Mouse (Mus musculus) gastrocnemius, postnatal 36 days (tissue): ENCODE results near the gene Nr5a2. TPM values are rescaled to one million over a fixed set of nuclear protein-coding genes. Genes with fewer than 3 reads are reported as not detected.

ENCODE experiments used
- DNase-seq, 2 experiments: peaks; one replicate each; pipeline ENCODE4 v3.0.0; 2022
- intact Hi-C: fragments of 180-260 bp; cut with DNase I; formaldehyde crosslinking; loops from one replicate; pipeline ENCODE4 v1.15.1; 2025
- total RNA-seq, 2 experiments: library from RNA; stranded (reverse); gene quantifications; 2 replicates each; pipeline ENCODE4 v1.2.3; 2021

Nr5a2 gene
- total RNA-seq, 2 experiments from 2014 or later: 0.18 to 0.37 TPM

GRCm38 (mm10) chr1:136951155-136951650 lies 9.0 kb downstream of the Nr5a2 start:
- no peak for DNase-seq
- intact Hi-C loops: no loop called here

GRCm38 (mm10) chr1:136949323-136949741 lies 10.9 kb downstream of the Nr5a2 start:
- no peak for DNase-seq
- intact Hi-C loops: no loop called here

DNA sequence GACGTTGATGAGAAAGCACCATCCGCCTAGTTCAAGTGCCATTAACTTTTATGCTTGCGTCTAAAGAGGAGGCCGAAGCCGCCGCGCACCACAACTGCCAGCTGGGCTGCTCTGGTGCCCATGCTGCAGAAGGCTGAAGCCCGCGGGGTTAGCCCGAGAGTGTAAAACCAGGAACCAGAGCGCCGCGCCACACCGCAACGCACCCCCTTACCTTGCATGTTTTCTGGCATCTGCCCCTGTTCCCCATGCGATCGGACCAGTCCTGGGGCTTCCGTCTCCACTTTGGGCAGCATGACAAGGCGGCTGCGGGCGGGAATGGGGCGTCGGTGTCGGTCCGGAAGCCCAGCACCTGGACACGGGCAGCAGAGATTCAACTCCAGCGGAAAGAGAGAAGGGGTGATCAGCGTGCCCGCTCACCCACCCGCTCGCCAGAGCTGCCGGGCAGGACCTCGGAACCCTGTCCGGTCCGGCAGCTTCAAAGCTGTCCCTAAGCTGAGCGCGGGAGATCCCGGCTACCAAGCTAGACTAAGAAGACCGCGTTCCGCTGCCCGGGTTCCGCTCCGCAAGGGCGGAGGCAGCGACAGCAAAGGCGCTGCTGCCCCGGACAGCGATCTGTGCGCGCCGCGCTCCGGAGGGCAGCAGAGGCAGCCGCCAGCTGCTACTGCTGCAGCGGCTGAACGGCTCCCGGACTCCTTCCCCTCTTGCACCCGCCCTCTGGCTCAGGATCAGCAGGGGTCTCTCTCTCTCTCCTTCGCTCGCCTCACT lies 11.6 kb downstream of the Nr5a2 start:
- DNase-seq: no peak
- intact Hi-C loops: no loop called here

- intact Hi-C loops: no loop called here
- DNase-seq: no peak
Measured at GRCm38 (mm10) chr1:136948127-136948422, 12.2 kb downstream of the Nr5a2 start.

GRCm38 (mm10) chr1:136947394-136948126 lies 12.7 kb downstream of the Nr5a2 start:
- DNase-seq: no peak
- intact Hi-C loops: no loop called here

DNA sequence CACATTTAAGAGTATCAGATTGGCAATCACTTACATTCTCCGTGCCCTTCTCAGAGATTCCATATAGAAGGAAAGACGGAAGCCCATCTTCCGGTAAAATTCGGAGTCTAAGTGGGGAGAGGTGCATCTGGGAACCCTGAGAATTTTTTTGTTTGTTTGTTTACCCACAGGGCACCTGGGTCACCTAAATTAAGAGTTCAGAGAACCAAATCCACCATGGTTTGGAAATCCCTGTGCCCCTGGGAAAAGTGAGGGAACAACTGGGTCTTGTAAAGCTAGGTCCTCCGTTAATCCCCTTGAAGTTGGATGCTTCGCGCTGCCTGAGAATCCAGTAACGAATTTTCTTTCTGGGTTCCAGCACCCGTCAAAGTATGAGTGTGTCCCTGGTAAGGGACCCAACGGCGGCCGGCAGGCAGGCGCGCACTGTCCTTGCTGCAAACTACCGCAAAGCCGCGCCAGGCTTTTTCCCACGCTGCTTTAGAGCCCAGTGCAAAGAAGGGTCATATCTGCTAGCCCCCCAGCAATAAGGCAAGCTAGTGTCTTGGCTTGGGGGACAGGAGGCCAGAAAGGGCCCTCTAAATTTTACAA lies 13.3 kb downstream of the Nr5a2 start:
- no peak for DNase-seq
- intact Hi-C loops: no loop called here

DNA sequence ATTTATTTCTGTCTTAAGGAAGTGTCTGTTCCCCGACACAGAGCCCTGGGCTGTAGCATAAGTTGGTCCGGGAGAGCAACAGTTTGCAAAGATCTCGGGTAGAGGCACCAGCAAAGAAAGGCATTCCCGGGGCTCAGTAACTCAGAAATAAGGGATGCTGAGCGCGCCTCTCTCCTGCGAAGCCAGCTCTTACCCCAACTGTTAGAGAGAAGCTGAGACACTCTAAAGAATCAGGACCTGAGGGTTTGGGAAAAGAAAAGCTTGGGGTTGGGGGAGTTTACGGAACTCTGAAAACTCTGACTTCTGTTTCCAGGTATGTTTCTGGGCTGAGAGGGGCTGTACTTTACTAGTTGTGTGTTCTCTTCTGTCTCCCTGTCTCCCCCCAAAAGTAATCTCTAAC lies 13.8 kb downstream of the Nr5a2 start:
- intact Hi-C loops: no loop called here
- no peak for DNase-seq

DNA sequence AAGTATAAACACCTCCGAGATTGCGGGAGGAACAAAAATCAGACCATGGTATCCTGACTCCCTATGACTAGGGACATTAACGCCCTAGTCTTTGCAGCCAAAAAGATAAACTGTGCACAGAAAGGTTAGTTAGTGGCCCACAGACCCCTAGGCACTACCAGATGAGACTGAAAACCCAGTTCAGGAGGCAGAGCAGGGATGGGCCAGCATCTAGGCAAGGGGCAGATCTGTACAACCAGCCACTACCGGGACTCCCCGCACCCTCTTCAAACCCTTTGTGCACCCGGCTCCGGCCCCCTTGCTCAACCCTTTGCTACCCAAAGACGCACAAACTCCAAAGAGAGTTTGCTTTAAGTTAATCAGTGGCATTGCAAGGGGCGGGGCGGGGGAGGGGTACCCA lies 14.4 kb downstream of the Nr5a2 start:
- intact Hi-C loops: no loop called here
- no peak for DNase-seq

DNA sequence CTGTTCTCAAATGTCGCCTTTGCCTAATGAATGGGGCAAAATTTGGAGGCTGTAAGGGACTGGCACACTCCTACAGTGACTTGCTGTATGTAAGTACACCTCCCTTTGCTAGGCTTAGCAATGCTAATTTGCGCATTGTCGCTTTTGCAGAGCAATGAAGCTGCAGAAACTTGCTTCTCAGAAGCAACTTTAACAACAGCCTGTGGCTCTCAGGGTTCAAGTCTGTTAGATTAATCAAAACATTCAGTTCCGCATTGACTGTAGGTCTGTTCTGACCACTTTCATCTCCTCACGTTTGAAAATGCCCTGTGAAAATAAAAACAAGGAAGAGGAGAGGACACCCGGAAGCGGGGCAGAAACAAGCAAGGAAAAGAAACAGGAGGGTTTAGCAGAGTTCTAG lies 14.8 kb downstream of the Nr5a2 start:
- DNase-seq: no peak
- intact Hi-C loops: no loop called here

- DNase-seq: no peak
- intact Hi-C loops: no loop called here
Measured at GRCm38 (mm10) chr1:136940603-136941002, 19.6 kb downstream of the Nr5a2 start.

GRCm38 (mm10) chr1:136939220-136939619 lies 21.0 kb downstream of the Nr5a2 start:
- DNase-seq: no peak
- intact Hi-C loops: no loop called here

- no peak for DNase-seq
- intact Hi-C loops: no loop called here
Measured at GRCm38 (mm10) chr1:136935960-136936324, 24.3 kb downstream of the Nr5a2 start.

- intact Hi-C loops: no loop called here
- no peak for DNase-seq
Measured at GRCm38 (mm10) chr1:136935316-136935959, 24.8 kb downstream of the Nr5a2 start.

- no peak for DNase-seq
- intact Hi-C loops: no loop called here
Measured at GRCm38 (mm10) chr1:136934051-136934450, 26.2 kb downstream of the Nr5a2 start.

GRCm38 (mm10) chr1:136931026-136931425 lies 29.2 kb downstream of the Nr5a2 start:
- intact Hi-C loops: no loop called here
- DNase-seq: no peak

DNA sequence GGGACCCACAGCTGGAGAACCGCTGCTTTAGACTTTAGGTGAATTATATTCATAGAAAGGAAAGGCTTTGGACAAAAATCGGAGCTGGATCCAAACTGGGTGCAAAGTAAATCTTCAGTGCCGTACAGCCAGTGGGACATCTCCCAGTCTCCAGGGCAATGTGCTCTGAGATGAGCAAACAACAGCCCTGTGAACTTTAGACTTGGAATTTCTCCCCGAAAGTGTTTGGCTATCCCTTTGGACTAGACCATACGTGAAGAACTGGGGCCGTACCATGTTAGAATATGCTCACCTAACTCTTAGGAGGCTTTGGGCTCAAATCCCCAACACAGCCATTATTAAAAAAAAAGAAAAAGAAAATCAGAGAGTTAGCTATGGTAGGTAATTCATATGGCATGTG lies 30.5 kb downstream of the Nr5a2 start:
- intact Hi-C loops: no loop called here
- no peak for DNase-seq

- intact Hi-C loops: no loop called here
- DNase-seq: no peak
Measured at GRCm38 (mm10) chr1:136927428-136927827, 32.8 kb downstream of the Nr5a2 start.

- intact Hi-C loops: no loop called here
- no peak for DNase-seq
Measured at GRCm38 (mm10) chr1:136926026-136926425, 34.2 kb downstream of the Nr5a2 start.

DNA sequence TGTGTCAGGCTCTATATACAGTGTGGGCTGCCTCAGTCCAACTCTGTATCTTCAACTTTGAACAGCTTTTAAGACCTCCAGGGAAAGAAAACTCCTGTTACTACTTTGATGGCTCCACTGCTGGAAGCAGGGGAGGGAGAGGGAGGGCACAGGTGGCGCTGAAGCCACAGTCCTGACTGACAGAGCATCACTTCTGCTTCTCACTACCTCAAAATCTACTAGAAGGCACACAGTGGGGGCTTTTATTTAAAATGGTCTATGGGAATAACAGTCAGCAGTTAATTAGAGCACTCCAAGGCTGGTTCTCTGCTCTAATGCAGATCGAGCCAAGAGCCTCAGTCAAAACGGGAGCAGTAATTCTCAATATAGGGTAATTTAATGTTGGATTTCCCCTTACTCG lies 40.2 kb downstream of the Nr5a2 start:
- no peak for DNase-seq
- intact Hi-C loops: no loop called here

DNA sequence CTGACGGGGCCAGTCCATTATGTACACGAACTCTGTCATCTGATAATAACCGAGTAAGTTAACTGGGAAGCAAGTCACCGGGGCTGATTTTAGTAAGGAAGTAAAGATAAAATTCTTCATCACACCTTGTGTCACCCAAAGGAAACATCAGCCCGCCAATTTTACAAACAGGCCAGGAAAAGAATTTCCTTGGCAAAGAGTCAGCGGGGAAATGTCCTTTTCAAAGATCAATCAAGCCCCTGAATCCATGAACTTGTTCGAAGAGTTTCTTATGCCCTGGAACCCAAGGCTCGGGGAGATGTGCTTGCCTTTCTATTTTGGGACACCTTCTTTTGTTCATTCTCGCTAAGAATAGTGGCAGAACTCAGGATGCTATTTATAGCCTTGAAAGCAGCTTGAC lies 41.5 kb downstream of the Nr5a2 start:
- intact Hi-C loops: no loop called here
- DNase-seq: no peak

DNA sequence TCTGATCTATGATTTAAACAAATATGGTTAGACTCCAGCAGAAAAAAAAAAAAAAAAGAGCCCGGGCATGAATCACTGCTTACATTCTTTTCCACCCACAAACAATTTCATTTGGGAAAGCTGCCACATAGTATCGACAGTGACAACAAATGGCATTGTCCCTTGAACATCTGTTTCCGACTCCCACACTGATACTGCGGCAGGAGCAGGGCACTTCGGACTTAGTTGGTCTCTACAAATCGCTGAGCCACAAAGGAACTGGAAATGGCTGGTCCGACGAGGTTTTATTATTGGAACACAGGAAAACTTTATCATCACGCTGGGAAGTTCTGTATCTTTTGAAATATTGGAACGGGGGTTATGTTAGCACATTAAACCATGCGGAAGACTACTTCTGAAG lies 44.8 kb downstream of the Nr5a2 start:
- intact Hi-C loops: no loop called here
- DNase-seq: no peak
